Mouse (Mus musculus): ENCODE data around the gene Ifnk. TPM values are rescaled to one million over a fixed set of nuclear protein-coding genes. Genes with fewer than 3 reads are reported as not detected.

Ifnk gene
- total RNA-seq, 2 experiments from 2014 or later, result not detected

GRCm38 (mm10) chr4:35135806-35136205 is 16.1 kb upstream of the Ifnk start:
- no peak for DNase-seq (ENCODE audit: low spot score in 2 of 2)
- intact Hi-C loops (cut with DNase I), result loop anchor here (1.0 kb wide), 1 partner anchor 20 kb away; no protein-coding TSS in a partner anchor

- no peak for DNase-seq (ENCODE audit: low spot score in 2 of 2)
- intact Hi-C loops (cut with DNase I), result no loop called here
Measured at GRCm38 (mm10) chr4:35136996-35137395, 14.9 kb upstream of the Ifnk start.

DNA sequence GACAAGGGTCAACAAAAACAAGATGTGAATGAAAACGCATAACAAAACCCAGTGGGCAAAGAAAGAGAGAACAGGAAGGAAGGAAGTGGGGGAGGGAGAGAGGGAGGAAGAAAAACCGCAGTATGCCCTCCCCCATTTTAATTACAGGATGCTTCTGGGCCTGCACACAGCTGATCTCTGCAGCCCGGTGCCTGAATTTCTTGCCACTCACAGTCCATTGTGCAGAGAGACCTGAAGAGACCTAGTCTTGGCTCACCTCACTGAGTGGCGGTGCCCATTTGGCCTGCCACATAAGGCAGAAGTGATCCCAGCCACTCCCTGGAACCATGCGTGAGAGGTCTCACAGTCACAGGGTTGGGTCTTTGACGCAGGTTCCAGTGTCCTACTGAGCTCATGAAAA is 13.8 kb upstream of the Ifnk start:
- intact Hi-C loops (cut with DNase I), result no loop called here
- DNase-seq (ENCODE audit: low spot score in 2 of 2), result no peak

DNA sequence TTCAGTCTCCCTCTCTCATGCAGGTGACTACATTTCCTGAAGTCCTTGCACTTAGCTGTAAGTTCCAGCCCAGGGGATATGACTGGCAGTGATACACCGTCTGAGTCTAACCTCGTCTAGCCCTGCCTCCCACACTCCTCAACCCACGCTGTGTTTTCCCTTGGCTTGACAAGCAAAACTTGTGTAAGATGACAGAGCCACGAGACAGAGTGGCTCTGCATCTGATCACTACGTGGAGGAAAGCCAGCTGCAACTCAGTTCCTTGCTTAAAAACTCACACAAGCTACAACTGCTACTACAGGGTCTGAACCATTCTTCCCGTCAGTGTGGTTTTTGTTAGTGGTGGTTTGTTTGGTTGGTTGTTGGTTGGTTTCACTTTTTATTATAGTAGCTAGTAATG is 11.5 kb upstream of the Ifnk start:
- intact Hi-C loops (cut with DNase I), result no loop called here

GRCm38 (mm10) chr4:35143472-35144102 is 8.3 kb upstream of the Ifnk start:
- intact Hi-C loops (cut with DNase I), result no loop called here
- no peak for DNase-seq (ENCODE audit: low spot score in 2 of 2)

More for the DNA sequence above, 11.5 kb upstream of the Ifnk start:
- DNase-seq (ENCODE audit: low spot score in 2 of 2), result peak in 1 of 2 experiments; percentile 18

DNA sequence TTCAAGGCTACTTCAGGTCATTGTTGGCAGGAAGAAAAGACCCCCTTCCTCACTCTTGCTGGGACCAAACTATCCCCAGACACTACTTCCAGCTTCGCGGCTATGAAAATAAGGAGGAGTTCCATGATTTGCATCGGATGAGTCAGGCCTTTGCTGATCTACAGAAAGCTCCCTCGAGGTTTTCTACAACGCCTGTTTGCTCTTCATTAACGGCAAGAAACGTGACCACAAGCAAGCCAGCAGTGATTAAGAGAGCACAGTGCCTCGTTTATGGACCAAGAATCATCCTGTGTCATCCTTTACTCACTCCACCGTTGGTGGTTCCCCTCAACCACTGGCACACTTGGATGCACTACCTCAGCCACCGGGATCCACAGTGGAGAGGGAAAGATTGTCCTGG is 6.1 kb upstream of the Ifnk start:
- DNase-seq (ENCODE audit: low spot score in 2 of 2), result no peak
- intact Hi-C loops (cut with DNase I), result no loop called here

GRCm38 (mm10) chr4:35146597-35146996 is 5.3 kb upstream of the Ifnk start:
- intact Hi-C loops (cut with DNase I), result no loop called here
- no peak for DNase-seq (ENCODE audit: low spot score in 2 of 2)

DNA sequence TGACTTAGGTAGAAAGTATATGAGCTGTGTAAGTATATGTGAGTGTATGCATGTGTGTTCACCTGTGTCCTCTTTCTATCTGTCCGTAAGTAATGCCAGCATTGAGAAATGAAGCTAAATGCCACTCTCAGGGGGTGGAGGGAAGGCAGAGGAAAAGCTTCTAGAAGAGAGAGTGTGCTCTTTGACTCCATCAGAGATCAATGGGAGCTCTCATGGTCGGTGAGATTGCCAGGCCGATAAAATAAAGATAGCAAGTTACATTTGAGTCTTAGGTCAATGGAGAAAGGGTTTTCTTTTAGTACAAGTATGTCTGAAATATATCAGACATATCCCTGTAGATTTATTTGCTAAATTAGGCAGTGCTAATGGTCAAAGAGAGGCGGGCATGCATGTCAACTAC is 3.5 kb upstream of the Ifnk start:
- intact Hi-C loops (cut with DNase I), result no loop called here
- DNase-seq (ENCODE audit: low spot score in 2 of 2), result no peak

- no peak for DNase-seq (ENCODE audit: low spot score in 2 of 2)
- intact Hi-C loops (cut with DNase I), result no loop called here
Measured at GRCm38 (mm10) chr4:35150706-35151105, 1.1 kb upstream of the Ifnk start.

DNA sequence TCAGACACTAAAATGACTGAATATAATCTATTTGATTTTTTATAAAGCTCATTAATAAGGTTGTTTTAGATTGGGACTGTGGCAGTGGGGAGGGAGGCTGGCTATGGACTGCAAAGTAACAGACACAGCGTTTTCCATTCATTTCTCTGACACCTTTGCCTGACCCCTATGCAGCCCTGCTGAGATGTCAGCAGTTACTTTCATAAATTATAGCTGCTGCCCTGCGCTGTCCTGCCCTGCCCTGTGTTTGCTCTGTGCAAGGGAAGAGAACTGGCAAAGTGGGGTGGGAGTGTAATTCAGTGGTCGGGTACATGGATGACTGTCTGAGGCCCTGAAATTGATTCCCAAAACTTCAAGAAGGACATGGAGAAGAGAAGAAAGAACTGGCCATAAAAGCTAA is 2.2 kb downstream of the Ifnk start:
- DNase-seq (ENCODE audit: low spot score in 2 of 2), result no peak
- intact Hi-C loops (cut with DNase I), result no loop called here

DNA sequence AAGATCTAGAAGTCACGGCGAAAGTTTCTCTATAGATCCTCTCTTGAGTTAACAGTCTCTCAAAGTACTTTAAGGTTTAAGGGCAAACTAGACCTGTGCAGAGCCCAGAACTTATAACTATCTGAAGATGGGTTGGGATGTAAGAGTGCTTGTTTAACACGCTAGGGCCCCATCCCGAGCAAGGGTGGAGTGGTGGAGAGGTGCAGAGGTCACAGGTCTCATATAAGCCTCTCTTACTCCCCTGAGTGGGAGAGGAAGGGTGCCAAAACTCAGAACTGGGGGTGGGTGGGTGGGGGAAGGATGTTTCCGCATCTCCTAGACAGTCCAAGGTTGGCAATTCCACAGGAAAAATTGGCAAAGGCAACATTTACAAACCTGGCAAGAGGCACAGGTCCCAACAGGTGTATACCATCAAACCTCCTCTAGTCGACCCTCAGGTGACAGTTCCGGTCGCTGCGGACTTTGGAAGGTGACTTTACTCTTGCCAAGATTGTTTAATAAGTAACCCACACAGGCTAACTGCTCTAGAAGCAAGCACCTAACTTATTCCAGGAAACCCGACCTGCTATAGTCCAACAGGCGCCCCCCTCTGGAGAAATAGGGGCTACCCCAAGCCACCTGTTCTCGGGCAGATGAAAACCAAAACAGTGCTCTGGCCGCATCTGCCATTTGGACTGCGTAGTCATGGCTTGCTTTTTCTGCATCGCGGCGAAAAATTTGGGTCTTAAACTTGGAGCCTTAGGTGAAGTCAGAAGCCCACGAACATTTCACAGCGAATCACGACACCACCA is 3.5 kb downstream of the Ifnk start:
- intact Hi-C loops (cut with DNase I), result loop anchor here (5.0 kb wide), 1 partner anchor 37 kb away; no protein-coding TSS in a partner anchor
- DNase-seq (ENCODE audit: low spot score in 2 of 2), result peak in 1 of 2 experiments; percentile 12

DNA sequence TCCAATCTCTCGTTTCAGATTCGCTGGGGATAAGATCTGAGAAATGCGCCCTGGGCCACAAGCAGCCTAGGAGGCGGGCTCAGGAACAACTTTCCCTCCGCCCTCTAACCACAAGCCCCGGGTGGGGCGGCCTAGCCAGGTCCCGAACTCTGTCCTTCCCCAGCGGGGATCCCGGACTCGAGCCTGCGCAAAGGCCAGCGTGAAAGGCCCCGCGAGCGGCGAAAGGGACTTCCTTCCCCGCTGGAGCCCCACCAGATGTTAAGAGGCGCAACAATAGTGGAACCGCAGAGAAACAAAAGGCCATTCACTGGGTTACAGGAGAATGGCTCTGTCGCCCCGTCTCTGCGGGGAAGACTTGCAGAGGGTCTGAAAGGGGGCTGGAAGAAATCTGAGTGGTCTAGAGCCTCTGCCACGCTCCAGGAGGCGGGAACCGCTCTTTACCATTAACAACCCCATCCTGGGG is 4.3 kb downstream of the Ifnk start:
- DNase-seq (ENCODE audit: low spot score in 2 of 2), result peak in 1 of 2 experiments; percentile 15
- intact Hi-C loops (cut with DNase I), result loop anchor here (2.0 to 5.0 kb wide), 2 partner anchors 36 to 191 kb away; no protein-coding TSS in a partner anchor

- DNase-seq (ENCODE audit: low spot score in 2 of 2), result peak; percentile 79 to 83
- intact Hi-C loops (cut with DNase I), result loop anchor here (2.0 to 5.0 kb wide), 2 partner anchors 35 to 192 kb away; no protein-coding TSS in a partner anchor
Measured at GRCm38 (mm10) chr4:35156751-35157611, 5.1 kb downstream of the Ifnk start, which contains the start of gene Mob3b. Gene Mob3b, minus strand, starts transcription at chr4:35157484.

DNA sequence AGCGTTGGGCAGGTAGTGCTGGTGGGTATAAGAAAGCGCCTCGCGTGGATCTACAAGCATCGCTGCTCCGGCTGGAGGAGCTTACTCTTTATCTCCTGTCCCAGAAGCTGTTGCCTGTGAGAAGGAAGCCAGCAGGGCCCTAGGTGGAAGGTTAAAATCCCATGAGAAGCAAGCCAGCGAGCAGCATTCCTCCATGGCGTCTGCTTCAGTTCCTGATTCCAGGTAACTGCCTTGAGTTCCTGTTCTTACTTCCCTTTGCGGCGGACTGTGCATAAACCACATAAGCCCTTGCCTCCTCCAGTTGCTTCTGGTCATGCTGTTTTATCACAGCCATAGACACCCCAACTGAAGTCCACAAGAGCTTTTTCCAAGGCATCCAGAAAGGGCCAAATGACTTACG is 6.0 kb downstream of the Ifnk start:
- intact Hi-C loops (cut with DNase I), result loop anchor here (2.0 to 5.0 kb wide), 2 partner anchors 34 to 193 kb away; no protein-coding TSS in a partner anchor
- no peak for DNase-seq (ENCODE audit: low spot score in 2 of 2)

GRCm38 (mm10) chr4:35165275-35165674 is 13.4 kb downstream of the Ifnk start:
- intact Hi-C loops (cut with DNase I), result no loop called here
- DNase-seq (ENCODE audit: low spot score in 2 of 2), result no peak

DNA sequence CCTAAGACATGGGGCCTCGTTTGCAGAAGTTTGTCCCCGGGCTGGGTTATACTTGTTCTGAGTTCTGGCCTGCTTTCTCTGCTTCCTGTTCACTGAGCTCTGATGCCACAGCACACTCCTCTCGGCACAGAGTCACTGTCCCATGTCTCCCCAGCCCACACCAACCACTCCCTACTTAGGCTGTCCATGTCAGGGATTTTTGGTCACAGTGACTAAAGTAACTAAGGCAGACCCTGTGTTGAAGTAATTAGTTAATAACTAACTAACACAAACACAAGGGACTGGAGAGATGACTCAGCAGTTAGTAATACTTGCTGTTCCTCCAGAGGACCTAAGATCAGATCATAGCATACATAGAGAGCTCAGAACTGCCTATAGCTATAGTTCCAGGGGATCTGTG is 14.1 kb downstream of the Ifnk start:
- intact Hi-C loops (cut with DNase I), result no loop called here
- no peak for DNase-seq (ENCODE audit: low spot score in 2 of 2)

DNA sequence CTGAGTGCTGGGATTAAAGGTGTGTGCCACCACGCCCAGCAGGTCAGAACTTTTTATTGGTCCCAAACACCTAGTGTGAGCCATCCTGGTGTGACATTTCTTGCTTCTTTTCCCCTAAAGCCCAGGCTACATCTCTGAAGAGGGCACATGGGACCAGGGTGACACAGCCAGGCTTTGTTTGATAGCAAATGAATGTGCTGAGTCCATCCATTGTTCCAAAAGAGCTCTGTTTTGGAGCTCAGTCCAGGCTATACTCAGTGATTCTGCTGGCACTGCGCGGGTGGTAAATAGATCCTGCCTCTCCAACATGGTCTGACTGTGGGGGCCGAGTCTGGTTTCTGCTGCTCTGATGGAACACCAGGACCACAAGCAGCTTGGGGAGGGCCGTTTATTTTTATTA is 16.0 kb downstream of the Ifnk start:
- no peak for DNase-seq (ENCODE audit: low spot score in 2 of 2)
- intact Hi-C loops (cut with DNase I), result no loop called here

DNA sequence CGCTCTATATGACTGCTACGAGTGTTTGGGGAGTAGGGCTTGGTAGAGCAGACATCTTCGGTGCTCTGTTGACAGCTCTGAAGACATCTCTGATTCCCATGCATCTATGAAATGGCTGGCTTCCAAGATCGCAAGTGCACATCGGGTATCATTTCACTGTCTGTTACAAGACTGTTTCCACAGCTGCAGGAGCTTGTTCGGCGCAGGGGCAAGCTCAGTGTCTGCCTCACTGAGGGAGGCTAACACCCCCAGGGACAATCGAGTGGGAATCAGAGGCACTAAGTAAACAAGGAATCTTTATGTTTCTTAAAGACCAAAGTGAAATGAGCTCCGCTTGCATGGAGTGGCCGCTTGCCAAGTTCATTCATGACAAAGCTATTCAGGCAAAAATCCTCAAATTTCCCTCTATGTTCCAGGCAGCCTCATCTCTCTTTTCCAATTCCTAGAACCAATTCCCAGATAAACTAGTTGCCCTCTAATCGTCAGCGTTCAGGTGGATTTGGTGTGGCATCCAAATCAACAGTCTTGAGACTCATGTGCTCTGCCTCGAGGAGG is 17.8 kb downstream of the Ifnk start:
- intact Hi-C loops (cut with DNase I), result no loop called here
- no peak for DNase-seq (ENCODE audit: low spot score in 2 of 2)

- no peak for DNase-seq (ENCODE audit: low spot score in 2 of 2)
- intact Hi-C loops (cut with DNase I), result no loop called here
Measured at GRCm38 (mm10) chr4:35172471-35172870, 20.6 kb downstream of the Ifnk start.

GRCm38 (mm10) chr4:35173551-35173950 is 21.7 kb downstream of the Ifnk start:
- intact Hi-C loops (cut with DNase I), result no loop called here
- DNase-seq (ENCODE audit: low spot score in 2 of 2), result no peak

Data from left cerebral cortex, postnatal 25 days (tissue).